Mouse (Mus musculus): ENCODE data around the gene Btbd6. TPM values are rescaled to one million over a fixed set of nuclear protein-coding genes. Genes with fewer than 3 reads are reported as not detected.

Btbd6 gene
- polyA plus RNA-seq (2015; fragmentation: Nextera tagmentation; extraction: Ambion mirVana) = 57.4 and 60.2 TPM in 2 replicates

GRCm38 (mm10) chr12:112976371-112977073 is at the start of gene Btbd6:
Gene Btbd6, plus strand, starts transcription at chr12:112976482.
- Histone ChIP-seq H3K4me3 (peak within 1 kb of the TSS; percentile 61), H3K4me1 (peaks cover 20% of the 10 kb centered on the region), H3K4me2 (peak within 1 kb of the TSS; percentile 74), H3K27me3 (replicated peaks) (no peaks in the 10 kb centered on the region), H3K9me3 (no peaks in the 10 kb centered on the region), H3K27ac (peak within 1 kb of the TSS; percentile 95), H3K9ac (peak within 1 kb of the TSS; percentile 72), H3K36me3 (replicated peaks) (peaks cover 47% of the 10 kb centered on the region)
- under 1% methylated on average over 77 of the region's 80 CpGs for WGBS
- peak; percentile 97 for ATAC-seq (replicated peaks)

- H3K36me3 ChIP-seq (replicated peaks) = no peaks in the 10 kb centered on the region
- H3K27ac ChIP-seq = no peak overlapping the region
- H3K4me1 ChIP-seq = peaks cover 42% of the 10 kb centered on the region
- WGBS = 67% methylated on average over 14 of the region's 14 CpGs
- H3K27me3 ChIP-seq (replicated peaks) = 0 out of 2 replicates have a peak, but pooled peaks cover 5% of the 10 kb centered on the region
- H3K9me3 ChIP-seq = no peaks in the 10 kb centered on the region
- H3K4me2 ChIP-seq = peak overlapping the region; percentile 90
- ATAC-seq (replicated peaks) = no peak
- H3K4me3 ChIP-seq = peak overlapping the region; percentile 77; the same call in 1 of the 2 replicates
- H3K9ac ChIP-seq = no peak overlapping the region
Observed at GRCm38 (mm10) chr12:112927265-112927664, 49.0 kb upstream of the Btbd6 start.

GRCm38 (mm10) chr12:112928401-112929241 is 47.7 kb upstream of the Btbd6 start:
- peak overlapping the region; percentile 69 for H3K9ac ChIP-seq
- peak overlapping the region; percentile 87 for H3K27ac ChIP-seq
- peaks cover 32% of the 10 kb centered on the region for H3K4me1 ChIP-seq
- H3K9me3 ChIP-seq = no peaks in the 10 kb centered on the region
- 0 out of 2 replicates have a peak, but pooled peaks cover 5% of the 10 kb centered on the region for H3K27me3 ChIP-seq (replicated peaks)
- peak; percentile 51 for ATAC-seq (replicated peaks)
- WGBS = 1% methylated on average over 94 of the region's 124 CpGs
- H3K36me3 ChIP-seq (replicated peaks) = no peaks in the 10 kb centered on the region
- peak overlapping the region; percentile 77 for H3K4me3 ChIP-seq
- peak overlapping the region; percentile 90 for H3K4me2 ChIP-seq

GRCm38 (mm10) chr12:112929562-112930352 is 46.5 kb upstream of the Btbd6 start, which contains the start of gene Jag2:
Gene Jag2, minus strand, starts transcription at chr12:112929776.
- WGBS = under 1% methylated on average over 65 of the region's 85 CpGs
- H3K9me3 ChIP-seq = no peaks in the 10 kb centered on the region
- H3K27me3 ChIP-seq (replicated peaks) = 0 out of 2 replicates have a peak, but pooled peaks cover 5% of the 10 kb centered on the region
- peak within 1 kb of the TSS; percentile 87 for H3K27ac ChIP-seq
- peaks cover 32% of the 10 kb centered on the region for H3K4me1 ChIP-seq
- peak within 1 kb of the TSS; percentile 69 for H3K9ac ChIP-seq
- ATAC-seq (replicated peaks) = peak; percentile 79
- peak within 1 kb of the TSS; percentile 77 for H3K4me3 ChIP-seq
- no peaks in the 10 kb centered on the region for H3K36me3 ChIP-seq (replicated peaks)
- peak within 1 kb of the TSS; percentile 90 for H3K4me2 ChIP-seq

GRCm38 (mm10) chr12:112932647-112933046 is 43.6 kb upstream of the Btbd6 start:
- no peak overlapping the region for H3K4me3 ChIP-seq
- 70% methylated on average over 7 of the region's 7 CpGs for WGBS
- no peak for ATAC-seq (replicated peaks)
- H3K27ac ChIP-seq = no peak overlapping the region
- H3K9ac ChIP-seq = no peak overlapping the region
- H3K9me3 ChIP-seq = no peaks in the 10 kb centered on the region
- H3K36me3 ChIP-seq (replicated peaks) = no peaks in the 10 kb centered on the region
- peaks cover 16% of the 10 kb centered on the region for H3K4me1 ChIP-seq
- H3K27me3 ChIP-seq (replicated peaks) = 0 out of 2 replicates have a peak, but pooled peaks cover 2% of the 10 kb centered on the region
- no peak overlapping the region for H3K4me2 ChIP-seq

GRCm38 (mm10) chr12:112937906-112938305 is 38.4 kb upstream of the Btbd6 start:
- WGBS = 51% methylated on average over 9 of the region's 9 CpGs
- Histone ChIP-seq H3K36me3 (replicated peaks) (no peaks in the 10 kb centered on the region), H3K9ac (no peak overlapping the region)

GRCm38 (mm10) chr12:112938366-112938765 is 37.9 kb upstream of the Btbd6 start:
- ATAC-seq (replicated peaks) = no peak
- H3K4me1 ChIP-seq = peaks cover 21% of the 10 kb centered on the region
- H3K9me3 ChIP-seq = no peaks in the 10 kb centered on the region
- no peak overlapping the region for H3K27ac ChIP-seq
- H3K36me3 ChIP-seq (replicated peaks) = no peaks in the 10 kb centered on the region
- no peak overlapping the region for H3K4me3 ChIP-seq
- H3K9ac ChIP-seq = no peak overlapping the region
- H3K27me3 ChIP-seq (replicated peaks) = no peaks in the 10 kb centered on the region
- H3K4me2 ChIP-seq = no peak overlapping the region
- 83% methylated on average over 10 of the region's 10 CpGs for WGBS

More at GRCm38 (mm10) chr12:112937906-112938305, 38.4 kb upstream of the Btbd6 start:
- ATAC-seq (replicated peaks) = no peak
- no peak overlapping the region for H3K27ac ChIP-seq
- H3K9me3 ChIP-seq = no peaks in the 10 kb centered on the region
- H3K4me3 ChIP-seq = no peak overlapping the region
- H3K27me3 ChIP-seq (replicated peaks) = no peaks in the 10 kb centered on the region
- peaks cover 21% of the 10 kb centered on the region for H3K4me1 ChIP-seq
- no peak overlapping the region for H3K4me2 ChIP-seq

- Histone ChIP-seq H3K4me3 (no peak overlapping the region), H3K27me3 (replicated peaks) (no peaks in the 10 kb centered on the region), H3K4me1 (peaks cover 21% of the 10 kb centered on the region), H3K9ac (peak overlapping the region; percentile 3; the same call in 1 of the 2 replicates), H3K9me3 (no peaks in the 10 kb centered on the region), H3K27ac (no peak overlapping the region), H3K36me3 (replicated peaks) (no peaks in the 10 kb centered on the region), H3K4me2 (no peak overlapping the region)
- WGBS = 64% methylated on average over 10 of the region's 10 CpGs
- ATAC-seq (replicated peaks) = no peak
Observed at GRCm38 (mm10) chr12:112938873-112939565, 37.3 kb upstream of the Btbd6 start.

- H3K27me3 ChIP-seq (replicated peaks) = no peaks in the 10 kb centered on the region
- H3K27ac ChIP-seq = no peak overlapping the region
- H3K4me3 ChIP-seq = no peak overlapping the region
- 80% methylated on average over 4 of the region's 4 CpGs for WGBS
- no peaks in the 10 kb centered on the region for H3K9me3 ChIP-seq
- ATAC-seq (replicated peaks) = no peak
- H3K4me1 ChIP-seq = peaks cover 21% of the 10 kb centered on the region
- no peaks in the 10 kb centered on the region for H3K36me3 ChIP-seq (replicated peaks)
- no peak overlapping the region for H3K4me2 ChIP-seq
- no peak overlapping the region for H3K9ac ChIP-seq
Observed at GRCm38 (mm10) chr12:112940238-112940637, 36.0 kb upstream of the Btbd6 start.

- no peaks in the 10 kb centered on the region for H3K27me3 ChIP-seq (replicated peaks)
- H3K9ac ChIP-seq = no peak overlapping the region
- H3K4me1 ChIP-seq = peaks cover 21% of the 10 kb centered on the region
- H3K4me2 ChIP-seq = no peak overlapping the region
- H3K9me3 ChIP-seq = no peaks in the 10 kb centered on the region
- WGBS = 80% methylated on average over 9 of the region's 9 CpGs
- H3K27ac ChIP-seq = 0 out of 2 replicates have a peak overlapping the region, but pooled peaks have one; percentile 81
- no peak overlapping the region for H3K4me3 ChIP-seq
- ATAC-seq (replicated peaks) = no peak
- H3K36me3 ChIP-seq (replicated peaks) = no peaks in the 10 kb centered on the region
Observed at GRCm38 (mm10) chr12:112940710-112941109, 35.6 kb upstream of the Btbd6 start.

- Histone ChIP-seq H3K36me3 (replicated peaks) (no peaks in the 10 kb centered on the region), H3K4me3 (peak overlapping the region; percentile 85), H3K4me2 (peak overlapping the region; percentile 82), H3K4me1 (peaks cover 21% of the 10 kb centered on the region), H3K9me3 (no peaks in the 10 kb centered on the region), H3K27me3 (replicated peaks) (no peaks in the 10 kb centered on the region), H3K27ac (0 out of 2 replicates have a peak overlapping the region, but pooled peaks have one; percentile 81), H3K9ac (peak overlapping the region; percentile 86)
- ATAC-seq (replicated peaks) = peak; percentile 25
- 40% methylated on average over 10 of the region's 10 CpGs for WGBS
Observed at GRCm38 (mm10) chr12:112941156-112941775, 35.0 kb upstream of the Btbd6 start.
